Mouse (Mus musculus): ENCODE measurements at regions not wholly inside any gene's neighbourhood (a gene's known extent, or its start where the extent isn't known, plus 50 kb on each side); places are given as distances from the start of the nearest gene placed in this dataset.
A peak's percentile ranks its signal among the peaks of the same experiment; 100 is the strongest.

- no peak for DNase-seq (ENCODE audit: low spot score in 2 of 2)
These were observed 101.7 kb upstream of the Mki67 start for GRCm38 (mm10) chr7:135817868-135818267.

- DNase-seq (ENCODE audit: low spot score in 2 of 2): no peak
These were observed 102.1 kb upstream of the Mki67 start for GRCm38 (mm10) chr7:135818298-135818697.

- no peak for DNase-seq (ENCODE audit: low spot score in 2 of 2)
These were observed 108.0 kb upstream of the Mki67 start for GRCm38 (mm10) chr7:135823884-135824750.

DNA sequence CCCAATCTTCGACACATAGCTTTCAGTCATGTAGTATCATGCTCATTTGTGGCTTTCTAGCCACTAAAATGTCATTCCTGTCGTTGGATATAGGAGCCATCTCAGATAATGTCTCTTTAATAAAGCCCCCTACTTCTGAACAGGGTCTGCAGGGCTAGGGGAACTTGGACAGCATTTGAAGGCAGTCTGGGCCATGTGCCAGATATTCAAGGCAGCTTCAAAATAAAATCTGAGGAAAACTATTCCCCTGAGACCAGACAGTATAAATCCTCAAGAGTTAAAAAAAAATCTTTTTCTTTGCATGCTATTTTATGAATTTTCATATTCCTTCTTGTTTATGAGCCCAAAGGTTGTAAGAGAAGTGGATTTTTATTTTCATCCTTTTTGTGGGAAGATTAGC, 113.1 kb upstream of the Mki67 start:
- no peak for DNase-seq (ENCODE audit: low spot score in 2 of 2)

GRCm38 (mm10) chr7:135833425-135833824, 117.3 kb upstream of the Mki67 start:
- no peak for DNase-seq (ENCODE audit: low spot score in 2 of 2)

GRCm38 (mm10) chr7:135836808-135837733, 120.9 kb upstream of the Mki67 start:
- peak; percentile 40 to 53 for DNase-seq (ENCODE audit: low spot score in 2 of 2)

DNA sequence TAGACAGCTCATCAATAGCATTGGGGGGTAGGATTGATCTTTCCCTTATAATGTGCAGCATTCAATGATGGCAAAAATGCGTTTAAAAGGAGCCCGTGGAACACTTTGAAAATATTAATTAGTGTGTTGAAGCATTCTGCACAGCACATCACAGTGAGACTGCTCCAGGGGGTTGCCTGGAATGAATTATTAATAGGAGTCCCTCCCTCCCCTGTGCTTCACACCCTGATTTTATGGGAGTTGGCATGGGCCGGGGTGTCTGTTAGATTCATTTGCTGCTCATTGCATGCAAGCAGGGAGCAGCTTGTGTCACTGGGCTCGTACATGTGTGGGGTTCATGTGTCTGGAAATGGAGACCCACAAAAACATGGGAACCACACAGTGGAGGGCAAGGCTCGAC, 127.9 kb upstream of the Mki67 start:
- no peak for DNase-seq (ENCODE audit: low spot score in 2 of 2)

GRCm38 (mm10) chr7:135847304-135847703, 131.1 kb upstream of the Mki67 start:
- no peak for DNase-seq (ENCODE audit: low spot score in 2 of 2)

- DNase-seq (ENCODE audit: low spot score in 2 of 2): no peak
These were observed 132.0 kb upstream of the Mki67 start for GRCm38 (mm10) chr7:135848170-135848569.

GRCm38 (mm10) chr7:135848833-135849232, 132.7 kb upstream of the Mki67 start:
- no peak for DNase-seq (ENCODE audit: low spot score in 2 of 2)

DNA sequence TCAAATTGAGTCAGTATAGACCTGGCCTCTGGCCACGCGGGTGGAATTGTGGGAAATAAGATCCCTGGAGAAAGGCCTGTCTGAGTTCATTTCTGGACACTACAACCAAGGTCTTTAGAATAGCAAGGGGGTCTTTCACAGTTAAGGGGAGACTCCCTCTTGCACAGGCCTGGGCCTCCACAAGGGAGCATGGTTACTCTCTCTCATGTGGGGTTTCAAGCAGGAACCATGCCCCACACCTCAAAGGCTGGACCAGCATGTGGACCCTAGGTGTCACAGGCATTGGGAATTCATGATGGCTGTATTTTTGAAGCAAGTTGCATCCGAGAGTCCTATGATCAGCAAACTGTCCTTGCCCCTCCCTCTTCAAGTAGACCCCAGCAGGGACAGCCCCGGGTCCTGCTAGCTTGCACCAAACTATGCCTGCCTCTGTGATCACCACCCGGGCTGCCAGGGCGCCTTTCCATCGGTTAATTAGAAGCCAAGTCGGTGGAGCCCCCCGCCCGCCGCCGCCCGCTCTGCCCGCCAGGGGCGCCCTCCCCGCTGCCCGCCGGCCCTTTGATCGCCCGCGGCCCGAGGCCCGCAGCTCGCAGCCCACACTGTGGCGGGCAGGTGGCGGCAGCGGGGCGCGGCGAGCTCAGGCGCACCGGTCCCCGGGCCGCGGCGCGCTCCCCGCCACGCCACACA, 137.1 kb upstream of the Mki67 start:
- DNase-seq (ENCODE audit: low spot score in 2 of 2): no peak

DNA sequence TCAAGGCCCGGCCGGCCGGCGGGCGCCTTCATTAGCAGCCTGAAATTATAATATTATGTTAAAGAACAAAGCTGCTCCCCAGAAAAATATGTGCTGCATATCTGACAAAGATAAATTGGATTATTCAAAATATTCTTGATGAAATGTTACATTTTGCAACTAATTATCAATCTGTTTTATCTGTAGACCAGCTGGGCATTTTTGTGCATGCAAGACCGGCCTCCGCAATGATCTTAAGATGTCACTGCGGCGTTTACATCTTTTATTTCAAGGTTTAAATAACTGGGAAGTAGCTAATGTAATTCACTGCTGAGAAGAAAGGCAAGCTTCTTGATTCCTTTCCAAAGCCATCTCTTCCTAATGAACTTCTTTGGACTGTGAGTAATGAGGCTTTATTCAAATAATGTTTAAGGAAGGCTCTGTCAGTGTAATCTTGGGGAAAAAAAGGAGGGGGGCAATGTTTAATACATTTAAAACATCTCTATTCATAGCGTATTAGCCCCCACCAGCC, 137.7 kb upstream of the Mki67 start:
- no peak for DNase-seq (ENCODE audit: low spot score in 2 of 2)

GRCm38 (mm10) chr7:135860288-135860687, 144.1 kb upstream of the Mki67 start:
- no peak for DNase-seq (ENCODE audit: low spot score in 2 of 2)

GRCm38 (mm10) chr7:135860741-135861408, 144.7 kb upstream of the Mki67 start:
- no peak for DNase-seq (ENCODE audit: low spot score in 2 of 2)

DNA sequence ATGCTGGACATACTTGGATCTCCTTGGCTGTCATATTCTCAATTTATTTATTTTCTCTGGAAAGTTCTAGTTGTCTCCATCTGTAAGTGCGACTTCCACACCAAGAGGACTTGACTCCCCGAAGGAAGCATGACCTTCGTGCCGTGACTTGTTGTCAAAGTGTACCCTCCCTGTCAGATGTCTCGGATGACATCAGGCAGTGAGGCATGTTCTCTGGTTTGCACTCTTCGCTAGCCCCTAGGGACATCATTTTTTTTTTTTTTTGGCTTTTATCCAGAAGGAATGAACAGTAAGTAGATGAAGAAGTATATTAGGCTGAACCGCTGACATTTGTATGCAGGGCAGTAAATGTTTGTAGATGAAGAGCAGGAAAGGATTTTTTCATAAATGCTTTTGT, 145.2 kb upstream of the Mki67 start:
- DNase-seq (ENCODE audit: low spot score in 2 of 2): no peak

DNA sequence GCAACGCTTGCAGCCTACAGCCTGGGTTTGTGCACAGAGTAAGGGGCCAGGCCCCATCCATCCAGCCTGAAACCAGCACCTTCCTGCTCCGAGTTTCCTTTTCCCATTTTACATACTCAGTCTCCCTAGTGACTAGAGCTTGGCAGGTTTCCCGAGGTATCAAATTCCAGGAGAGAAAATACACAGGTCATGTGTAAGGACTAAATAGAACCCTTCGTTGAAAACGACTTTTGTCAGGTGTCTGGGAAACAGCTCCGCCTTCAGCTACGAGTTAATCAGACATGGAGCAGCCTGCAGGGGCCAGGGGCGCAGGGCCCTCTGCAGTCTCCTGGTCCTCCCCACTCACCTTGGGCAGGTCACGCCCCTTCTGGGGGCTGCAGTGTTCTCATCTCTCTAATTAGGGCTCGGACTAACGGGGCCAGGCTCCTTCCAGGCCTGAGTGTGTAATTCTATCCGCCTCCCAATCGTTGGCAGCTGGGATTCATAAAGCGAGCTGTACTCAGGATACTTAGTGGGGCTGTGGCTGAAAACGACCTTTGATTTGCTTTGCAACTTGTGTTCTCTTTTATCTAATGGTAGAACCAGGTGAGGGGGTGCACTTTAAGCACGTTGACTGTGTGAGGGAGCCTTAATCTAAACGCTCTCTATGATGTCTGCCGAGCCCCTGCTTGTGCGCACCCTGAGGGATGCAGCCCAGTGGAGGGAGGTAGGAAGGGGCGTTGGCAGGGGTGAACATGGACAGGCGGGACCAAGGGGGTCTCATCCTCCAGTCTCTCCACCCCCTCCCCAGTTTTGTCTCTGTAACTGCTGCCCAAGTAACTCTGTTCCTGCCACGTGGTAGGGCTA, 147.6 kb upstream of the Mki67 start:
- no peak for DNase-seq (ENCODE audit: low spot score in 2 of 2)

DNA sequence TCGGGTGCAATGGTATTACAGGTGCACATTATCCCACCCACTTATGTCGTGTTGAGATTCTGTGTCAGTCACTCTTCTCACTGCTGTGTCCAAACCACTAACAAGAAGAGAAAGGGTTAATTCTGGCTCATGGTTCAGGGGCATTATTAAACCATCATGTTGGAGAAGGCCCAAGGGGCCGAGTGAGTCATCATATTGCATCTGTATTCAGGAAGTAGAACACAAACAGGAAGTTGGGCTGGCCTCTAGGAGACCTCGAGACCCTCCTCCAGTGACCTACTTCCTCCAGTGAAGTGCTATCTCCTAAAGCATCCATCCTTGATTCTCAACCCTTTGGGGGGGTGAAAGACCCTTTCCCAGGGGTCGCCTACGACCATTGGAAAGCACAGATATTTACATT, 154.8 kb upstream of the Mki67 start:
- no peak for DNase-seq (ENCODE audit: low spot score in 2 of 2)

DNA sequence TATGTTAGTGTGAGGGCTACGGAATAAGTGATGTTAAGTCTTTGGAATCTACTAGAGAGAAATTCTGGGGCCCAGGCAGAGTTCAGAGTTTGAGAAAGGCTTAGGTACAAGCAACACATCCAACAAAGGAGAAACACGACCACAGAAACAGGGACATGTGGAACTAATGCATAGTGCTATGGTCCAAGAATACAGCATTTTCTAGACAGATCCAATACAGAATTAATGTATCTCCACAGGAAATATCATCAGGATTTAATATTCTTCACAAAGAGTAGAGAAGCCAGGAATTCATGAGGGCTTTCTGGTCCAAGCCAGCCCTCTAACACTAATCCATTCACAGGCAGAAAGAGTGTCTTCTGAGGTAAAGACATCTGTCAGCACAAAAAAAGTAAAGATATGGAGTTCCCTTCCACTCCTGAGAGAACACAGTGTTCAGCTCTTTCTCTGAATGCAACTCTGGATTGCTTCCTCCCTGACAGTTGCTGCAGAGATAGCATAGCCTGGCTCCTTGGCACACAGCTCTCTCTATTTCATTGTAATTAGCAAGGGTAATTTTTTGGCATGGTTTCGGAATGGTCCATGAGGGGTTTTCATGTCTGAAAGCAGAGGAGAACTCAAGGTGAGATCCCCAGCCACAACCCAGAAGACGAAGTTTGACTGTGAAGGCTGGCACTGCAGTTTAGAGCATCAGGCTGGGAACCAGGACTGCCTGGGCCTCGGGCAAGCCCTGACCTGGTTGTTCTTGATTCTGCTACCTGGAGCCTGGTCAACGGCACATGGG, 161.1 kb upstream of the Mki67 start:
- DNase-seq (ENCODE audit: low spot score in 2 of 2): no peak

DNA sequence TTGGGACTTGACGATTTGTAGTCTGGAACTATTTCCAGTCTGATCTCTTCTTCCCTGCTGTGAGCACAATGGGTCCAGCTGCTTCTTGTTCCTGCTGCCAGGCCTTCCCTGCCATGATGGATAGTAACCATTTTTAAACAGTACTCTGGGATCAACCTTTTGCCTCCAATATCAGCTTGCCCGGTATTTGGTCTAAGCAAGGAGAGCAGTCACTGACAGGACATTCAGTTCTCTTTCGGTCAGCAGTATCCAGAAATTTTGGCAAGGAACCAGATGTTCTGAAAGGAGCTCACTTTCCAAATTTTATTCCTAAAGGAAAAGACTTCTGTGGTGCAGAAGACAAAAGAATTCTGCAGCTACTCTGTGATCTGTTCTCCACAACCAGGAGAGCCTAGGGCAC, 162.6 kb upstream of the Mki67 start:
- no peak for DNase-seq (ENCODE audit: low spot score in 2 of 2)
